ENCODE assay signal across 7 mouse cellular contexts in the genomic region with DNA sequence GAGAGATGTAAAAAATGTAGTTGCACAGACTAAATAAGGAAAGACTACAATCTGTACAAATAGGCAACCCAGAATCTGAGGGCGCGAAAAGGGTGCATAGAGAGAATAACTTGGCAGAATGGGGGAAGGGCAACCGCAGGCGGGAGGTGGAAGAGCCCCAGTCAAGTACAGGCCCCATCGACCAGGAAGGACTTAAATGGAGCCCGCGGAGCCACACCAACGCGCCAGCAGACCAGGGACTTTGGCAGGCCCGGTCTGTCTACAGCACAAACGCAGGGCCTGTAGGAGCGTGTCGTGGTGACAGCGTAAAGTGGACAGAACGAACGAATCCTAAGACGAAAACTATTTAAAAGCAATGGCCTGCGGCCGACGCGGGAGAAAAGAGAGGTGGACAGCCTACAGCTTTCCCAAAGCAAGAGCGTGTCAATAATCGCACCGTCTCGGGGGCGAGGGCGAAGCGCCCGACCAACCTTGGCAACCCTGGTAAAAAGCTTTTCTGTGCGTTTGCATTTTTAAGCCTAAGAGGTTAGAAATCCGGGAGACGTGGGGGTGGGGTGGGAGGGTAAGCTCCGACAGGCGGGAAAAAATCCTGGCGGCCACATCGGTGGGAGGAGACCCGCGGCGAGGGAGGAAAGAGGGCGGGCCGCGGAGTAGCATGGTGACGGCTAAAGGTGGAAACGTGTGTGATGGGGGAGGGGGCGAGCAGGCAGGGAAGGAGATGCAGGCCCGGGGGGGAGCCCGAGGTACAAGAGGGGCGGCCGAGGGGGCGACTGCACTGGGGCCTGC. TPM values are rescaled to one million over a fixed set of nuclear protein-coding genes. Genes with fewer than 3 reads are reported as not detected.
DNase-seq lines count a peak whose midpoint lies in the region; ATAC-seq lines count a peak whose summit lies in the region.

No protein-coding gene starts in this region.

- intact Hi-C loops in left cerebral cortex, postnatal 25 days (cut with DNase I) = loop anchor here (1.0 to 10.0 kb wide), 4 partner anchors 62 to 753 kb away; a partner anchor contains a TSS

- peak; percentile 85 to 92 for DNase-seq in adrenal gland, adult (ENCODE audit: inconsistent age in 2 of 2, low spot score in 1 of 2)
- DNase-seq in embryo, embryonic 10 days (ENCODE audit: low spot score) = peak; percentile 85
- DNase-seq in gastrocnemius, postnatal 10 days = peak; percentile 79
- peak; percentile 62 to 65 for DNase-seq in left cerebral cortex, postnatal 25 days (ENCODE audit: low spot score in 2 of 2)
- peak; percentile 83 for DNase-seq in mesoderm, embryonic 11.5 days (ENCODE audit: low read depth, low spot score)
- peak; percentile 35 for DNase-seq in skeletal muscle tissue, adult 2 months (ENCODE audit: low read depth, low spot score)

- ATAC-seq in inflammation-experienced regulatory T-cells, adult 6 months = peak; percentile 15

RNA-seq across cellular contexts. Expression of a gene that starts 1.0 kb away (rescaled TPM):
- total RNA-seq in gastrocnemius, postnatal 10 days (2021) = 100 to 1,000 TPM; 129 to 153 TPM
- polyA plus RNA-seq in inflammation-experienced regulatory T-cells, adult 6 months (2017; shearing (Covaris generic)) = 10 to 100 TPM; 43.1 to 68.3 (median 56.9) TPM
- total RNA-seq in left cerebral cortex, postnatal 25 days (2021) = 100 to 1,000 TPM; 182 to 185 TPM

RNA-seq across cellular contexts. Expression of a gene that starts 1.2 kb away (rescaled TPM):
- 1 to 10 TPM; 1.1 to 1.2 TPM for total RNA-seq in gastrocnemius, postnatal 10 days (2021)
- polyA plus RNA-seq in inflammation-experienced regulatory T-cells, adult 6 months (2017; shearing (Covaris generic)) = not detected
- total RNA-seq in left cerebral cortex, postnatal 25 days (2021) = 1 to 10 TPM; 1.5 to 1.6 TPM

Comparison
In these comparisons a context has a peak if more than half of its experiments do, and no peak if none do; other contexts are left out.
1. Peak in every context shown above with its lines: DNase-seq and ATAC-seq.
2. DNase-seq: peak in every context shown above with its lines; median percentile 88 in adrenal gland, adult; 85 in embryo, embryonic 10 days; 83 in mesoderm, embryonic 11.5 days; 79 in gastrocnemius, postnatal 10 days; 64 in left cerebral cortex, postnatal 25 days; 35 in skeletal muscle tissue, adult 2 months.